Mouse (Mus musculus): ENCODE data around the gene Gm5678. TPM values are rescaled to one million over a fixed set of nuclear protein-coding genes. Genes with fewer than 3 reads are reported as not detected.

Gene Gm5678
- polyA plus RNA-seq, 1 experiment = not detected

GRCm38 (mm10) chr16:93603439-93604212 is 24.3 kb upstream of the Gm5678 start, which contains the start of gene Setd4:
Gene Setd4 (minus strand): TSS chr16:93604063.
- under 1% methylated on average over 55 of the region's 55 CpGs for WGBS
- no peak for TF ChIP-seq CTCF (IDR thresholded peaks at IDR 0.05; ENCODE audit: control insufficient read depth, insufficient read depth, low read length)
- TF ChIP-seq POLR2A (IDR thresholded peaks at IDR 0.05; ENCODE audit: borderline replicate concordance, control insufficient read depth, low read depth, low read length) = peak; percentile 81
- Histone ChIP-seq H3K4me1 (ENCODE audit: control insufficient read depth, insufficient read depth, low read length) (no peaks in the 10 kb centered on the region), H3K27ac (ENCODE audit: control insufficient read depth, insufficient read depth, low read depth, low read length, poor library complexity) (peak within 1 kb of the TSS; percentile 78), H3K4me3 (replicated peaks; ENCODE audit: control insufficient read depth, low read depth, low read length) (peak within 1 kb of the TSS; percentile 87)

- WGBS = 28% methylated on average over 16 of the region's 16 CpGs
- no peaks in the 10 kb centered on the region for H3K4me1 ChIP-seq (ENCODE audit: control insufficient read depth, insufficient read depth, low read length)
- H3K4me3 ChIP-seq (replicated peaks; ENCODE audit: control insufficient read depth, low read depth, low read length) = no peak overlapping the region
- no peak for TF ChIP-seq POLR2A (IDR thresholded peaks at IDR 0.05; ENCODE audit: borderline replicate concordance, control insufficient read depth, low read depth, low read length)
- no peak overlapping the region for H3K27ac ChIP-seq (ENCODE audit: control insufficient read depth, insufficient read depth, low read depth, low read length, poor library complexity)
Measured at GRCm38 (mm10) chr16:93604481-93604969, 23.4 kb upstream of the Gm5678 start.

DNA sequence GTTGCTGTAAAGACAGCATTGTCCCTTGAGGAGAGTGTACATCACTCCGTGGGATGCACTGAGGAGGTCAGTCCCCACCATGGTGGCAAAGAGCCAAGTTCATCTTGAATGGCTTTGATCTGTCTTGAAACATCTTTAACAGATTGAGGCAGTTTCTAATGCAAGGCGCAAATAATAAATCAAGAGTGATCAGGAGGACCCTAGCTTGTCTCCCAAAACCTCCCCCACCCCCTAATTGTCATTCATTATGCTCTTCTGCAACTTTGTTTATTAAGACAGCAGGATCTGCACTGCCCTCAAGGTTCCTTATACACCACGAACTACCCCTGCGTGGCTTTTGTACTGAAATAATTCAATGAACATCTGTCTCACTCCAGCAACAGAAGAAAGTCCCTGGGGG is 22.3 kb upstream of the Gm5678 start, which contains the start of gene Cbr1:
Gene Cbr1 (plus strand): TSS at position 301 of the 400 bp plus-strand sequence.
- no peaks in the 10 kb centered on the region for H3K4me1 ChIP-seq (ENCODE audit: control insufficient read depth, insufficient read depth, low read length)
- no peak within 1 kb of the TSS for H3K4me3 ChIP-seq (replicated peaks; ENCODE audit: control insufficient read depth, low read depth, low read length)
- TF ChIP-seq POLR2A (IDR thresholded peaks at IDR 0.05; ENCODE audit: borderline replicate concordance, control insufficient read depth, low read depth, low read length) = no peak
- no peak for TF ChIP-seq CTCF (IDR thresholded peaks at IDR 0.05; ENCODE audit: control insufficient read depth, insufficient read depth, low read length)
- 69% methylated on average over 4 of the region's 4 CpGs for WGBS
- no peak within 1 kb of the TSS for H3K27ac ChIP-seq (ENCODE audit: control insufficient read depth, insufficient read depth, low read depth, low read length, poor library complexity)

DNA sequence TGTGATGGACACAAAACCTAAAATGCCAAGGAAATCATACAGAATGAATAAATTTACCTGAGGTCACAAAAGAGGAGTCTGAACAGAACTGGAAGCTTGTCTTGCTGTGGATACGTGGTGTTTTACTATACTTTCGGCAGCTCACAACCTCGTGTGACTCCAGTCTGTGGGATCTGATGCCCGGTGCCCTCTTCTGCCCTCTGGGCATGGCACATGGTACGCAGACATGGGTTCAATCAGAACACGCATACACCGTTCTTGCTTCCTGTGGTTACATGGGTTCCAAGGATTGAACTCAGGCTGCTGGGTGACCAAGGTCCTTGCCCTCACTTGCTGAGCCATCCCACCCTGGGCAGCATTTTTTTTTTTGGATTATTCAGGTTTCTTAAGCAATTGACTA is 21.8 kb upstream of the Gm5678 start:
- WGBS = 84% methylated on average over 7 of the region's 7 CpGs
- no peak for TF ChIP-seq POLR2A (IDR thresholded peaks at IDR 0.05; ENCODE audit: borderline replicate concordance, control insufficient read depth, low read depth, low read length)
- no peak for TF ChIP-seq CTCF (IDR thresholded peaks at IDR 0.05; ENCODE audit: control insufficient read depth, insufficient read depth, low read length)
- H3K4me3 ChIP-seq (replicated peaks; ENCODE audit: control insufficient read depth, low read depth, low read length) = no peak overlapping the region
- H3K4me1 ChIP-seq (ENCODE audit: control insufficient read depth, insufficient read depth, low read length) = no peaks in the 10 kb centered on the region
- no peak overlapping the region for H3K27ac ChIP-seq (ENCODE audit: control insufficient read depth, insufficient read depth, low read depth, low read length, poor library complexity)

GRCm38 (mm10) chr16:93607669-93608101 is 20.2 kb upstream of the Gm5678 start:
- peak overlapping the region; percentile 71 for H3K4me3 ChIP-seq (replicated peaks; ENCODE audit: control insufficient read depth, low read depth, low read length)
- H3K4me1 ChIP-seq (ENCODE audit: control insufficient read depth, insufficient read depth, low read length) = no peaks in the 10 kb centered on the region
- H3K27ac ChIP-seq (ENCODE audit: control insufficient read depth, insufficient read depth, low read depth, low read length, poor library complexity) = peak overlapping the region; percentile 35; the same call in 1 of the 2 replicates
- peak; percentile 68 for TF ChIP-seq POLR2A (IDR thresholded peaks at IDR 0.05; ENCODE audit: borderline replicate concordance, control insufficient read depth, low read depth, low read length)
- no peak for TF ChIP-seq CTCF (IDR thresholded peaks at IDR 0.05; ENCODE audit: control insufficient read depth, insufficient read depth, low read length)
- under 1% methylated on average over 32 of the region's 32 CpGs for WGBS

- Histone ChIP-seq H3K4me1 (ENCODE audit: control insufficient read depth, insufficient read depth, low read length) (no peaks in the 10 kb centered on the region), H3K4me3 (replicated peaks; ENCODE audit: control insufficient read depth, low read depth, low read length) (no peak overlapping the region), H3K27ac (ENCODE audit: control insufficient read depth, insufficient read depth, low read depth, low read length, poor library complexity) (no peak overlapping the region)
- 62% methylated on average over 8 of the region's 8 CpGs for WGBS
- TF ChIP-seq CTCF (IDR thresholded peaks at IDR 0.05; ENCODE audit: control insufficient read depth, insufficient read depth, low read length) (no peak), POLR2A (IDR thresholded peaks at IDR 0.05; ENCODE audit: borderline replicate concordance, control insufficient read depth, low read depth, low read length) (no peak)
Measured at GRCm38 (mm10) chr16:93608731-93609130, 19.2 kb upstream of the Gm5678 start.

- TF ChIP-seq CTCF (IDR thresholded peaks at IDR 0.05; ENCODE audit: control insufficient read depth, insufficient read depth, low read length) (no peak), POLR2A (IDR thresholded peaks at IDR 0.05; ENCODE audit: borderline replicate concordance, control insufficient read depth, low read depth, low read length) (no peak)
- H3K4me3 ChIP-seq (replicated peaks; ENCODE audit: control insufficient read depth, low read depth, low read length) = no peak overlapping the region
- H3K4me1 ChIP-seq (ENCODE audit: control insufficient read depth, insufficient read depth, low read length) = no peaks in the 10 kb centered on the region
- WGBS = 94% methylated on average over 4 of the region's 4 CpGs
- no peak overlapping the region for H3K27ac ChIP-seq (ENCODE audit: control insufficient read depth, insufficient read depth, low read depth, low read length, poor library complexity)
Measured at GRCm38 (mm10) chr16:93609796-93610195, 18.1 kb upstream of the Gm5678 start.

DNA sequence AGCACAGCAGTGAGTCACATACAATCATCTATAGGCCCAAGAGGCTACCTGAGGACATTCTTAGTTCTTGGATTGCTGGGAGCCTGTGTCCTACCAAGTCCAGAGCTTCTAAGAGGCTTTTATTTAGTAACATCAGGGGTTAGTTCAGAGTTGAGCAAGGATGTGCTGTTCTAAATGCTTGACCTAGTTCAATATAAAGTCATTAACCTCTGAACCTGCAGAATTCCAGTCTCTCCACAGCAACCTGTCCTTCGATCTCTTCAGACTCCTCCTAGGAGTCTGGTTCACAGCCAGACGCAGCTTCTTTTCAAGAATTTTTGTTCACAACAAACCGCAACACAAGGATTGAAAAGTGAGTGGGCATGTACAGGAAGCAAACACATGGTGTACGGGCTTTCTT is 16.9 kb upstream of the Gm5678 start:
- Histone ChIP-seq H3K27ac (ENCODE audit: control insufficient read depth, insufficient read depth, low read depth, low read length, poor library complexity) (no peak overlapping the region), H3K4me3 (replicated peaks; ENCODE audit: control insufficient read depth, low read depth, low read length) (no peak overlapping the region), H3K4me1 (ENCODE audit: control insufficient read depth, insufficient read depth, low read length) (no peaks in the 10 kb centered on the region)
- 94% methylated on average over 4 of the region's 4 CpGs for WGBS
- TF ChIP-seq CTCF (IDR thresholded peaks at IDR 0.05; ENCODE audit: control insufficient read depth, insufficient read depth, low read length) = no peak
- no peak for TF ChIP-seq POLR2A (IDR thresholded peaks at IDR 0.05; ENCODE audit: borderline replicate concordance, control insufficient read depth, low read depth, low read length)

Data from bone marrow, adult 2 months (tissue).